ENCODE assay signal across 8 mouse cellular contexts in the genomic region with DNA sequence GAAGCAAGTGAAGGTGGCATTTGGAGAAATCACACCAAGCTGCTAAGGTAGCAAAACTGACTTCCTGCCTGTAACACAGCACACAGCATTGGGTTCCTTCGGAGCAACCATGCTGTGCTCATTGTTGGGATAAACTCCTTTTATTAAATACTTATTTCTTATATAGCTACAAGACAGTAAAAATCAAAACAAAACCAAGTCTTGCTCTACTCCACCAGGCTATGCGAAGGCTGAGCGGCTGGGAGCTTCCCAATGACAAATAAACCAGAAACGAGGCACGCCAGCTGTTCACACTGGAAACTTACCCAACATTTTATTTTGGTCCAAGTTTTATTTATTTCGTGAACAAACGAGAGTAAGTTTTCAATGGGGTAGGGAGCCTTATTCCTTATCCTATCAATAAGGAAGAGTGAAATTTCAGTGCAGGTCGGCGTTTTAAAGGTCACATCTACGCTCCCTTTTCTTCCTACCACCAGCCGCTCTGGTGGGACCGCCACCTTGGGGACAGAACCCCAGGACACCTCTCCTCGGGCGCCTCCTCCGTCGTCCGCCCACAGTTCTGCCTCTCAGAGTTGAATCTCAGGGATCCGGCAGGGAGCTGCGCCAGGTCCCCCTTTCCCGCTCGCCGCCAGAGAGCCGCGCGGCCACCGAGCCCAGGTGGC. TPM values are rescaled to one million over a fixed set of nuclear protein-coding genes. Genes with fewer than 3 reads are reported as not detected.
DNase-seq lines count a peak whose midpoint lies in the region; ATAC-seq and TF ChIP-seq lines count a peak whose summit lies in the region.

No protein-coding gene starts in this region.

- peaks cover 44% of the 10 kb centered on the region for H3K79me2 ChIP-seq in C2C12 (ENCODE audit: control insufficient read depth, insufficient read depth)

- H3K4me3 ChIP-seq in C2C12 (ENCODE audit: insufficient read depth, poor library complexity, severe bottlenecking): peak overlapping the region; percentile 89
- peak overlapping the region; percentile 93 for H3K4me3 ChIP-seq in embryonic fibroblast, embryonic 13.5 days (ENCODE audit: insufficient read depth, low read length)
- peak overlapping the region; percentile 90 for H3K4me3 ChIP-seq in kidney, embryonic 16.5 days (ENCODE audit: low read length)
- H3K4me3 ChIP-seq in liver, embryonic 12.5 days: peak overlapping the region; percentile 60
- H3K4me3 ChIP-seq in neural tube, embryonic 15.5 days (replicated peaks): peak overlapping the region; percentile 70

- peak; percentile 67; the same call in 1 of the 2 replicates for ATAC-seq in kidney, embryonic 16.5 days (ENCODE audit: low FRiP score, low TSS enrichment)
- ATAC-seq in liver, embryonic 12.5 days: no peak; the same call in 1 of the 2 replicates
- ATAC-seq in neural tube, embryonic 15.5 days (ENCODE audit: low FRiP score): peak; percentile 51

- H3K27ac ChIP-seq in embryonic fibroblast, embryonic 13.5 days (ENCODE audit: insufficient read depth, low read length): peak overlapping the region; percentile 28; the same call in 1 of the 2 replicates
- peak overlapping the region; percentile 97 for H3K27ac ChIP-seq in kidney, embryonic 16.5 days (ENCODE audit: low read length)
- H3K27ac ChIP-seq in liver, embryonic 12.5 days: peak overlapping the region; percentile 75; the same call in 1 of the 2 replicates
- peak overlapping the region; percentile 87 for H3K27ac ChIP-seq in neural tube, embryonic 15.5 days (replicated peaks)

- peak; percentile 1 for DNase-seq in gastrocnemius, adult 18-20 months (ENCODE audit: low spot score)
- DNase-seq in gastrocnemius, postnatal 25 days: no peak
- no peak for DNase-seq in T-cell, adult 2 months (ENCODE audit: low spot score)

- no peaks in the 10 kb centered on the region for H3K4me1 ChIP-seq in embryonic fibroblast, embryonic 13.5 days (ENCODE audit: control insufficient read depth, insufficient read depth, low read length)
- no peaks in the 10 kb centered on the region for H3K4me1 ChIP-seq in kidney, embryonic 16.5 days (ENCODE audit: insufficient read depth, low read length)
- H3K4me1 ChIP-seq in liver, embryonic 12.5 days: no peaks in the 10 kb centered on the region
- peaks cover 26% of the 10 kb centered on the region; the same call in 1 of the 2 replicates for H3K4me1 ChIP-seq in neural tube, embryonic 15.5 days

- no peaks in the 10 kb centered on the region for H3K36me3 ChIP-seq in C2C12 (ENCODE audit: control insufficient read depth, insufficient read depth)
- no peaks in the 10 kb centered on the region for H3K36me3 ChIP-seq in kidney, embryonic 16.5 days (ENCODE audit: insufficient read depth, low read length)
- H3K36me3 ChIP-seq in liver, embryonic 12.5 days: no peaks in the 10 kb centered on the region
- H3K36me3 ChIP-seq in neural tube, embryonic 15.5 days: no peaks in the 10 kb centered on the region

- TF ChIP-seq CTCF in C2C12 (IDR thresholded peaks at IDR 0.05; ENCODE audit: control insufficient read depth, insufficient read depth, insufficient read length): no peak
- TF ChIP-seq CTCF in embryonic fibroblast, embryonic 13.5 days (IDR thresholded peaks at IDR 0.05; ENCODE audit: borderline replicate concordance, insufficient read depth, low read length): no peak

- WGBS in kidney, embryonic 16.5 days: under 1% methylated on average over 26 of the region's 26 CpGs
- under 1% methylated on average over 18 of the region's 26 CpGs for WGBS in liver, embryonic 12.5 days (ENCODE audit: insufficient replicate concordance)
- WGBS in neural tube, embryonic 15.5 days: under 1% methylated on average over 26 of the region's 26 CpGs

- H3K9me3 ChIP-seq in kidney, embryonic 16.5 days (ENCODE audit: low read length): no peaks in the 10 kb centered on the region
- H3K9me3 ChIP-seq in liver, embryonic 12.5 days (replicated peaks): no peaks in the 10 kb centered on the region
- no peaks in the 10 kb centered on the region for H3K9me3 ChIP-seq in neural tube, embryonic 15.5 days (replicated peaks)

- peak overlapping the region; percentile 91 for H3ac ChIP-seq in C2C12 (ENCODE audit: control insufficient read depth, insufficient read length, low read depth)

- H3K27me3 ChIP-seq in C2C12 (ENCODE audit: control insufficient read depth, insufficient read depth, insufficient read length): no peaks in the 10 kb centered on the region
- no peaks in the 10 kb centered on the region for H3K27me3 ChIP-seq in kidney, embryonic 16.5 days (ENCODE audit: insufficient read depth, low read length)
- H3K27me3 ChIP-seq in liver, embryonic 12.5 days (replicated peaks): peaks cover 39% of the 10 kb centered on the region
- no peaks in the 10 kb centered on the region for H3K27me3 ChIP-seq in neural tube, embryonic 15.5 days (replicated peaks)

- peaks cover 35% of the 10 kb centered on the region for H3K79me3 ChIP-seq in C2C12 (ENCODE audit: low read depth)

- H3K4me2 ChIP-seq in kidney, embryonic 16.5 days (replicated peaks; ENCODE audit: low read depth, low read length): peak overlapping the region; percentile 86
- H3K4me2 ChIP-seq in liver, embryonic 12.5 days: peak overlapping the region; percentile 66
- peak overlapping the region; percentile 88 for H3K4me2 ChIP-seq in neural tube, embryonic 15.5 days

- H3K9ac ChIP-seq in kidney, embryonic 16.5 days (replicated peaks; ENCODE audit: low read length): peak overlapping the region; percentile 92
- H3K9ac ChIP-seq in liver, embryonic 12.5 days: peak overlapping the region; percentile 55
- peak overlapping the region; percentile 83 for H3K9ac ChIP-seq in neural tube, embryonic 15.5 days (replicated peaks)

- TF ChIP-seq POLR2A in embryonic fibroblast, embryonic 13.5 days (IDR thresholded peaks at IDR 0.05; ENCODE audit: low read depth, low read length): no peak

TF ChIP-seq in C2C12, 6 proteins besides CTCF, POLR2A, EP300 and RAD21:
- no peak for TF ChIP-seq MAX (IDR thresholded peaks at IDR 0.05)
- TF ChIP-seq MYOD1 (IDR thresholded peaks at IDR 0.05; ENCODE audit: control insufficient read depth, insufficient read length, low read depth): no peak
- no peak for TF ChIP-seq FOSL1 (IDR thresholded peaks at IDR 0.05; ENCODE audit: insufficient read depth, low read length, poor library complexity, severe bottlenecking)
- TF ChIP-seq CEBPB (IDR thresholded peaks at IDR 0.05; ENCODE audit: low read depth): no peak
- no peak for TF ChIP-seq MYOG (IDR thresholded peaks at IDR 0.05; ENCODE audit: control insufficient read depth, extremely low read depth, insufficient read length)
- TF ChIP-seq USF1 (IDR thresholded peaks at IDR 0.05; ENCODE audit: low read depth): no peak

RNA-seq across cellular contexts. Expression of gene Ptprk, which starts 0.5 kb away (rescaled TPM):
- 1 to 10 TPM; 3.6 TPM for total RNA-seq in gastrocnemius, adult 18-20 months (2021)
- 1 to 10 TPM; 5.1 to 5.2 TPM for total RNA-seq in gastrocnemius, postnatal 25 days (2021)
- 13.7 TPM for polyA plus RNA-seq in C2C12 (2012; fragmentation: generic; extraction: Trizol)
- polyA plus RNA-seq in embryonic fibroblast, embryonic 13.5 days (2011; ENCODE audit: insufficient read length, low read depth, missing spikeins): 28.0 and 34.5 TPM in 2 replicates
- 34.7 and 41.4 TPM in 2 replicates for polyA plus RNA-seq in kidney, embryonic 16.5 days (2015; fragmentation: Nextera tagmentation; extraction: Ambion mirVana)
- 7.1 and 7.9 TPM in 2 replicates for polyA plus RNA-seq in liver, embryonic 12.5 days (2016; fragmentation: Nextera tagmentation; extraction: Ambion mirVana)
- polyA plus RNA-seq in neural tube, embryonic 15.5 days (2015; fragmentation: Nextera tagmentation; extraction: Ambion mirVana): 31.0 and 32.7 TPM in 2 replicates

Comparison
In these comparisons a context has a peak if more than half of its experiments do, and no peak if none do; other contexts are left out.
1. H3K27ac ChIP-seq: peak in every context shown above with its lines; median percentile 97 in kidney, embryonic 16.5 days; 87 in neural tube, embryonic 15.5 days; 75 in liver, embryonic 12.5 days; 28 in embryonic fibroblast, embryonic 13.5 days.